In the genomic region with DNA sequence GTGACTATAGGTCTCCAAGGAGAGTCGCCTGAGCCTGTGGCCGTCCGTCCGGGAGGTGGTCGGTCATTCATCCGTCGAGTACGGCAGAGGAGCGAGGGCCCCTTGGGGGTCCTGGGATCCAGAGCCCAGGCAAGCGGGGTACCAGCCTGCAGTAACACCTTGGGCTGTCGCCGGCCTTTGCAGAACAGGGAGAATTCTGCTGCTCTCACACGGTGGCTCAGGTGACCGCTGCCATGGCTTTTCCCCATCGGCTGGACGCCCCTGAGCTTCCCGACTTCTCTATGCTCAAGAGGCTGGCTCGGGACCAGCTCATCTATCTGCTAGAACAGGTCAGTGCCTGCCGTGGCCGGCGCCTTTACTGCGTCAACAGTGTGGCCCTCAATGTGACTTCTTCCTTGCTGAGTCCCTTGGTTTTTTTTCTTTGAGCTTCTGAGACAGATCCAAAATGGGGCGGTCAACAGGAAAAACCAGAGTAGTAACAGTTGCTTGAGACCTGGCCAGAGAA, we compare ENCODE assay signal across 7 mouse cellular contexts. TPM values are rescaled to one million over a fixed set of nuclear protein-coding genes. Genes with fewer than 3 reads are reported as not detected.
DNase-seq lines count a peak whose midpoint lies in the region; ATAC-seq and TF ChIP-seq lines count a peak whose summit lies in the region.

No protein-coding gene starts in this region.

- TF ChIP-seq CTCF in midbrain, postnatal 0 days (IDR thresholded peaks at IDR 0.05) = no peak

- 0 out of 2 replicates have a peak, but pooled peaks have one; percentile 48 for ATAC-seq in neural tube, embryonic 11.5 days (ENCODE audit: insufficient read depth, low FRiP score, low TSS enrichment)
- ATAC-seq in heart, embryonic 16.5 days (replicated peaks; ENCODE audit: extremely low read depth, insufficient read depth, low FRiP score) = peak; percentile 43
- ATAC-seq in limb, embryonic 15.5 days (ENCODE audit: insufficient number of reproducible peaks, low FRiP score, low TSS enrichment, low read depth) = peak; percentile 48; the same call in 1 of the 2 replicates
- ATAC-seq in midbrain, postnatal 0 days (ENCODE audit: low FRiP score) = peak; percentile 78

- no peak for DNase-seq in neural tube, embryonic 11.5 days (ENCODE audit: low spot score)
- DNase-seq in neural tube, embryonic 10.5 days (ENCODE audit: extremely low spot score, low spot score) = no peak
- peak; percentile 63 for DNase-seq in cerebellum, adult 9-10 months
- DNase-seq in midbrain, postnatal 0 days (ENCODE audit: low spot score) = peak; percentile 52
- DNase-seq in layer of hippocampus, adult 8-10 months (ENCODE audit: low spot score in 2 of 2) = no peak

- peak overlapping the region; percentile 87 for H3K4me3 ChIP-seq in neural tube, embryonic 11.5 days (ENCODE audit: low read depth, low read length)
- H3K4me3 ChIP-seq in heart, embryonic 16.5 days (ENCODE audit: low read length) = peak overlapping the region; percentile 91
- peak overlapping the region; percentile 83 for H3K4me3 ChIP-seq in limb, embryonic 15.5 days
- H3K4me3 ChIP-seq in midbrain, postnatal 0 days (ENCODE audit: low read depth, low read length) = peak overlapping the region; percentile 54

- H3K9me3 ChIP-seq in neural tube, embryonic 11.5 days (ENCODE audit: control insufficient read depth, low read length) = peaks cover 5% of the 10 kb centered on the region
- H3K9me3 ChIP-seq in heart, embryonic 16.5 days (replicated peaks; ENCODE audit: control insufficient read depth, low read length) = peaks cover 9% of the 10 kb centered on the region
- 0 out of 2 replicates have a peak, but pooled peaks cover 4% of the 10 kb centered on the region for H3K9me3 ChIP-seq in limb, embryonic 15.5 days
- H3K9me3 ChIP-seq in midbrain, postnatal 0 days (ENCODE audit: low read length) = no peaks in the 10 kb centered on the region

- peaks cover 13% of the 10 kb centered on the region for H3K4me1 ChIP-seq in neural tube, embryonic 11.5 days (ENCODE audit: control insufficient read depth, insufficient read depth, low read length)
- H3K4me1 ChIP-seq in heart, embryonic 16.5 days (ENCODE audit: control insufficient read depth, insufficient read depth, low read length) = peaks cover 21% of the 10 kb centered on the region
- peaks cover 16% of the 10 kb centered on the region for H3K4me1 ChIP-seq in limb, embryonic 15.5 days
- peaks cover 13% of the 10 kb centered on the region for H3K4me1 ChIP-seq in midbrain, postnatal 0 days (ENCODE audit: insufficient read depth, low read length)

- H3K36me3 ChIP-seq in neural tube, embryonic 11.5 days (ENCODE audit: control insufficient read depth, insufficient read depth, low read length) = peaks cover 21% of the 10 kb centered on the region
- H3K36me3 ChIP-seq in heart, embryonic 16.5 days (ENCODE audit: control insufficient read depth, insufficient read depth) = peaks cover 35% of the 10 kb centered on the region
- H3K36me3 ChIP-seq in limb, embryonic 15.5 days = peaks cover 48% of the 10 kb centered on the region
- H3K36me3 ChIP-seq in midbrain, postnatal 0 days (ENCODE audit: insufficient read depth, low read length) = peaks cover 23% of the 10 kb centered on the region

- under 1% methylated on average over 23 of the region's 23 CpGs for WGBS in neural tube, embryonic 11.5 days
- under 1% methylated on average over 23 of the region's 23 CpGs for WGBS in heart, embryonic 16.5 days
- under 1% methylated on average over 23 of the region's 23 CpGs for WGBS in limb, embryonic 15.5 days
- under 1% methylated on average over 23 of the region's 23 CpGs for WGBS in midbrain, postnatal 0 days

- H3K9ac ChIP-seq in neural tube, embryonic 11.5 days (ENCODE audit: low read length) = peak overlapping the region; percentile 78
- peak overlapping the region; percentile 88 for H3K9ac ChIP-seq in heart, embryonic 16.5 days (ENCODE audit: low read length)
- H3K9ac ChIP-seq in limb, embryonic 15.5 days = peak overlapping the region; percentile 75
- H3K9ac ChIP-seq in midbrain, postnatal 0 days (replicated peaks; ENCODE audit: low read length, poor library complexity, severe bottlenecking) = peak overlapping the region; percentile 68

- no peaks in the 10 kb centered on the region for H3K27me3 ChIP-seq in neural tube, embryonic 11.5 days (ENCODE audit: control insufficient read depth, insufficient read depth, low read length)
- H3K27me3 ChIP-seq in heart, embryonic 16.5 days (ENCODE audit: control insufficient read depth, insufficient read depth, low read length) = no peaks in the 10 kb centered on the region
- no peaks in the 10 kb centered on the region for H3K27me3 ChIP-seq in limb, embryonic 15.5 days
- no peaks in the 10 kb centered on the region for H3K27me3 ChIP-seq in midbrain, postnatal 0 days (ENCODE audit: insufficient read depth, low read length)

- H3K4me2 ChIP-seq in neural tube, embryonic 11.5 days (ENCODE audit: low read depth) = peak overlapping the region; percentile 91
- H3K4me2 ChIP-seq in heart, embryonic 16.5 days (ENCODE audit: low read depth, low read length) = peak overlapping the region; percentile 95
- peak overlapping the region; percentile 89 for H3K4me2 ChIP-seq in limb, embryonic 15.5 days
- peak overlapping the region; percentile 61 for H3K4me2 ChIP-seq in midbrain, postnatal 0 days (ENCODE audit: low read depth, low read length, poor library complexity, severe bottlenecking)

- 0 out of 2 replicates have a peak overlapping the region, but pooled peaks have one; percentile 49 for H3K27ac ChIP-seq in neural tube, embryonic 11.5 days (ENCODE audit: low read depth, low read length)
- peak overlapping the region; percentile 73 for H3K27ac ChIP-seq in heart, embryonic 16.5 days (ENCODE audit: low read length)
- peak overlapping the region; percentile 57 for H3K27ac ChIP-seq in limb, embryonic 15.5 days
- H3K27ac ChIP-seq in midbrain, postnatal 0 days (ENCODE audit: low read depth, low read length) = peak overlapping the region; percentile 60

RNA-seq across cellular contexts. Expression of gene Vps33b, which starts 0.4 kb away (rescaled TPM):
- polyA plus RNA-seq in neural tube, embryonic 11.5 days (2014; fragmentation: Nextera tagmentation; extraction: Ambion mirVana) = 15.1 and 15.8 TPM in 2 replicates
- polyA plus RNA-seq in heart, embryonic 16.5 days (2015; fragmentation: Nextera tagmentation; extraction: Ambion mirVana) = 10.3 and 12.7 TPM in 2 replicates
- polyA plus RNA-seq in limb, embryonic 15.5 days (2015; fragmentation: Nextera tagmentation; extraction: Ambion mirVana) = 11.8 and 12.3 TPM in 2 replicates
- total RNA-seq in midbrain, postnatal 0 days (2014; rRNA removed) = 25.0 and 35.4 TPM in 2 replicates
- polyA plus RNA-seq in midbrain, postnatal 0 days (2015; fragmentation: Nextera tagmentation; extraction: Ambion mirVana) = 15.3 and 18.3 TPM in 2 replicates
- total RNA-seq in layer of hippocampus, adult 8-10 months (2022) = 10 to 100 TPM; 19.8 to 27.7 (median 23.7) TPM

RNA-seq across cellular contexts. Expression of gene Ngrn, which starts 8.8 kb away (rescaled TPM):
- 42.9 and 43.3 TPM in 2 replicates for polyA plus RNA-seq in neural tube, embryonic 11.5 days (2014; fragmentation: Nextera tagmentation; extraction: Ambion mirVana)
- 39.8 and 45.0 TPM in 2 replicates for polyA plus RNA-seq in heart, embryonic 16.5 days (2015; fragmentation: Nextera tagmentation; extraction: Ambion mirVana)
- polyA plus RNA-seq in limb, embryonic 15.5 days (2015; fragmentation: Nextera tagmentation; extraction: Ambion mirVana) = 48.7 and 49.2 TPM in 2 replicates
- 50.9 and 76.4 TPM in 2 replicates for total RNA-seq in midbrain, postnatal 0 days (2014; rRNA removed)
- 80.6 and 84.8 TPM in 2 replicates for polyA plus RNA-seq in midbrain, postnatal 0 days (2015; fragmentation: Nextera tagmentation; extraction: Ambion mirVana)
- total RNA-seq in layer of hippocampus, adult 8-10 months (2022) = 10 to 100 TPM; 37.2 to 43.3 (median 38.6) TPM

RNA-seq across cellular contexts. Expression of gene Ttll13, which starts 23.6 kb away (rescaled TPM):
- polyA plus RNA-seq in neural tube, embryonic 11.5 days (2014; fragmentation: Nextera tagmentation; extraction: Ambion mirVana) = 1.3 and 2.1 TPM in 2 replicates
- polyA plus RNA-seq in heart, embryonic 16.5 days (2015; fragmentation: Nextera tagmentation; extraction: Ambion mirVana) = 0.60 and 1.2 TPM in 2 replicates
- polyA plus RNA-seq in limb, embryonic 15.5 days (2015; fragmentation: Nextera tagmentation; extraction: Ambion mirVana) = 0.73 and 1.1 TPM in 2 replicates
- 1.2 and 1.6 TPM in 2 replicates for total RNA-seq in midbrain, postnatal 0 days (2014; rRNA removed)
- polyA plus RNA-seq in midbrain, postnatal 0 days (2015; fragmentation: Nextera tagmentation; extraction: Ambion mirVana) = 2.4 and 3.2 TPM in 2 replicates
- 1 to 10 TPM; 1.3 to 2.1 (median 1.8) TPM for total RNA-seq in layer of hippocampus, adult 8-10 months (2022)

RNA-seq across cellular contexts. Expression of gene Prc1, which starts 24.4 kb away (rescaled TPM):
- polyA plus RNA-seq in neural tube, embryonic 11.5 days (2014; fragmentation: Nextera tagmentation; extraction: Ambion mirVana) = 179 and 183 TPM in 2 replicates
- polyA plus RNA-seq in heart, embryonic 16.5 days (2015; fragmentation: Nextera tagmentation; extraction: Ambion mirVana) = 138 and 164 TPM in 2 replicates
- 103 and 116 TPM in 2 replicates for polyA plus RNA-seq in limb, embryonic 15.5 days (2015; fragmentation: Nextera tagmentation; extraction: Ambion mirVana)
- 12.9 and 13.2 TPM in 2 replicates for total RNA-seq in midbrain, postnatal 0 days (2014; rRNA removed)
- polyA plus RNA-seq in midbrain, postnatal 0 days (2015; fragmentation: Nextera tagmentation; extraction: Ambion mirVana) = 13.3 and 14.1 TPM in 2 replicates
- 1 to 10 TPM in 3 of 4 experiments, under 1 TPM in 1; 0.51 to 1.9 (median 1.5) TPM for total RNA-seq in layer of hippocampus, adult 8-10 months (2022)

RNA-seq across cellular contexts. Expression of gene Gdpgp1, which starts 37.1 kb away (rescaled TPM):
- polyA plus RNA-seq in neural tube, embryonic 11.5 days (2014; fragmentation: Nextera tagmentation; extraction: Ambion mirVana) = 4.5 and 4.9 TPM in 2 replicates
- polyA plus RNA-seq in heart, embryonic 16.5 days (2015; fragmentation: Nextera tagmentation; extraction: Ambion mirVana) = 3.2 and 4.2 TPM in 2 replicates
- 3.2 and 3.8 TPM in 2 replicates for polyA plus RNA-seq in limb, embryonic 15.5 days (2015; fragmentation: Nextera tagmentation; extraction: Ambion mirVana)
- total RNA-seq in midbrain, postnatal 0 days (2014; rRNA removed) = 5.9 and 7.4 TPM in 2 replicates
- 2.5 and 2.8 TPM in 2 replicates for polyA plus RNA-seq in midbrain, postnatal 0 days (2015; fragmentation: Nextera tagmentation; extraction: Ambion mirVana)
- total RNA-seq in layer of hippocampus, adult 8-10 months (2022) = 1 to 10 TPM; 6.2 to 7.5 (median 7.0) TPM

Comparison
In these comparisons a context has a peak if more than half of its experiments do, and no peak if none do; other contexts are left out.
1. DNase-seq: peak in cerebellum, adult 9-10 months (single experiment) and midbrain, postnatal 0 days (single experiment); none in neural tube, embryonic 11.5 days (single experiment), neural tube, embryonic 10.5 days (single experiment) and layer of hippocampus, adult 8-10 months (0 of 2).
2. Peak in every context shown above with its lines, with median percentiles within 50 percentile points of each other: ATAC-seq, H3K27ac ChIP-seq, H3K4me2 ChIP-seq, H3K4me3 ChIP-seq and H3K9ac ChIP-seq.